Mouse (Mus musculus) olfactory bulb, adult 2 months (tissue): ENCODE measurements around the gene Serpinb1c.

Experiments used
- CTCF ChIP-seq: fragments of 200-500 bp; IDR thresholded peaks from 2 replicates; pipeline ENCODE4 v1.5.1; 2012; ENCODE audit warnings: low read depth, mild to moderate bottlenecking, low read length, moderate library complexity; ENCODE audit not compliant: insufficient read depth
- POLR2A ChIP-seq: fragments of 200-500 bp; IDR thresholded peaks from 2 replicates; pipeline ENCODE4 v1.6.1; 2012; ENCODE audit warnings: mild to moderate bottlenecking, low read depth, low read length, moderate library complexity; ENCODE audit not compliant: insufficient read depth

GRCm38 (mm10) chr13:32927241-32927640, 29.2 kb upstream of the Serpinb1c start:
- TF ChIP-seq POLR2A (no peak), CTCF (no peak)
